Mouse (Mus musculus) skeletal muscle tissue, adult 2 months (tissue): ENCODE measurements around the gene Xylt1.

Experiments used
- DNase-seq: peaks from one replicate; pipeline ENCODE4 v3.0.0-alpha.2; 2012; ENCODE audit warnings: low read depth, low spot score

The Xylt1 gene

GRCm38 (mm10) chr7:117435091-117435490, 54.3 kb downstream of the Xylt1 start:
- DNase-seq, result no peak

GRCm38 (mm10) chr7:117435730-117436441, 55.1 kb downstream of the Xylt1 start:
- no peak for DNase-seq

GRCm38 (mm10) chr7:117436892-117437291, 56.1 kb downstream of the Xylt1 start:
- DNase-seq, result no peak

DNA sequence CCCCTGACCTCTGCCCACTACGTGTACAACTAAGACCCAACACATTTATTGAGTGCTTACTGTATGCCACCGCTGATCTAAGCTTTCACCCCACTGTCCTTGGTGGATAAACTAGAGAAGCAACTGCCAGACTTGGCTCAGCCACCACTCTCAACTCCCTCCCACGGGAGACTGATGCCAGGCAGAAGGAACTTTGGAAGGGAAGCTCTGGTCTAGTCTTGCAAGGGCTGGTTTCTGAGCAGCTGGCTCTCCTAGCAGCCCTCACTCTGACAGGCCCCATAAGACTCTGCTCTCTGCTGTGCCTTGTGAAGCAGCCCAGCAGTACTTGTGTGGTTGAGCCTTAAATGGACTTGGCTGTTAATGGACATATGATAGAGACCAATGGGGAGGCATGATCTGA, 60.2 kb downstream of the Xylt1 start:
- DNase-seq, result peak; percentile 35

DNA sequence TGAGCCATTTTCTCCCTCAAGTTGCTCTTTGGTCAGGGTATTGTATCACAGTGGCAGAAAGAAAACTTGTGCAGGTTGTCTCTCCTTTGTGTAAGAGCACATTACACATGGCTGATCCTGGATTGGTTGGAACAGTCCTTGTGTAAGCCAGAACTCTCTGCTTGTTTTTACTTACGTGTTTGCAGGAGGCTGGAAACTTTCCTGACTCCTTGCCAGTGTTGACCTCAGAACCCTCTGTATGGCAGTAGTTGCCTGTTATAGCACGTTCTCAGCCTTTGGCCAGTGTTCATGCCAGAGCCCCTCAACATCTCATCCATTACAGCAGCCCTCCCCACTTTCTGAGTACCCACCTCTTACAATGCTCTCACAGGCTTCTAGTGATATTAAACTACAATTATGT, 61.9 kb downstream of the Xylt1 start:
- DNase-seq, result no peak

DNA sequence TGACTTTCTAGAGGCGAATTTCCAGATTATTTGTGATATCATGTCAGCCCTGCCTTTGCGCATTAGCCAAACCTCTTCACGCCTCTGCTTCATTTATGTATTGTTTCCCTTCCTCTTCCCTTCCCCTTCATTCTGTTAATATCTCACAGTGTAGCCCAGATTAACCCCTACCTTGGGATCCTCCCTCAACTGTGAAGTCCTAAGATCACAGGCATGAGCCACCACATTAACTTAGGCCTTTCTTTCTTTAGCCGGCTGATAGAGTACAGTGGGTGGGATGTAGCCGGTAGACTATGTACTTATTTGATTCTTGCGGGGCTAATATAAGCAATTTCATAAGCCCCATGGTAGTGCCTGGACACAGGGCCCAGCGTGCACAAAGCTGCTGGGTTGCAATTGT, 62.4 kb downstream of the Xylt1 start:
- DNase-seq, result no peak

GRCm38 (mm10) chr7:117445471-117445870, 64.7 kb downstream of the Xylt1 start:
- no peak for DNase-seq

DNA sequence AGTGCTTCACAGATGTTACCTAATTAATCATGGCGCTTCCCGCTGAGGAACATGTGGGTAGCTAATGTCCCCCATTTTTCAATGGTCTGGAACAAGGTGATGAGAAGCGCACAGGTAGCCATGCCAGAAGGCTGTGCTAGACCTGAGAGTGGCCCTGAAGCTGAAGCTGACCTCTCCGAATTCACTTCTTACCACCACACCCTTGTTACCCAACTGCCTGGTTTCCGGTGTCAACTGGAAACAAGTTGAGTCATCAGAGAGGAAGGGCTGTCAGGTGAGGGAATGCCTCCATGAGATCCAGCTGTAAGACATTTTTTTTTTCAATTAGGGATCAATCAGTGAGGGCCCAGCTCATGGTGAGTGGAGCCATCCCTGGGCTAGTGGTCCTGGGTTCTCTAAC, 68.8 kb downstream of the Xylt1 start:
- no peak for DNase-seq

DNA sequence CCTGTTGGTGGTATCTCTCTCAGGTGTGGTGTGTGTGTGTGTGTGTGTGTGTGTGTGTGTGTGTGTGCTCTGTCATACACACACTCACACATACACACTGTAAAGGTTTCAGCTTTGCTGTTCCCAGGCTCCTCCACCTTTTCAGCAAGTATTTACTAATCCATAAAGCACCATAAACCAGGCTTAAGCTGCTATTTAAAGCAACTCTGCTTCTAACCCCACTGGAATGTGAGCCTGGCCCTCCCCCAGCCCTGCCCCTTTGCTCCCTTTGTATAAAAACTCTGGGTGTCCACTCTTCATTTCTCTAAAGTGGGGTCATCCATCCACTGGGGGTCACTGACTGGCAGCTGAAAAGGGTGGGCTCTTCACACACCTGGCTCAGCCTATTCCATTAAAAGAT, 70.4 kb downstream of the Xylt1 start:
- DNase-seq, result no peak

GRCm38 (mm10) chr7:117452269-117452668, 71.5 kb downstream of the Xylt1 start:
- DNase-seq, result no peak

GRCm38 (mm10) chr7:117454789-117455548, 74.2 kb downstream of the Xylt1 start:
- DNase-seq, result no peak

GRCm38 (mm10) chr7:117462196-117462935, 81.6 kb downstream of the Xylt1 start:
- no peak for DNase-seq

DNA sequence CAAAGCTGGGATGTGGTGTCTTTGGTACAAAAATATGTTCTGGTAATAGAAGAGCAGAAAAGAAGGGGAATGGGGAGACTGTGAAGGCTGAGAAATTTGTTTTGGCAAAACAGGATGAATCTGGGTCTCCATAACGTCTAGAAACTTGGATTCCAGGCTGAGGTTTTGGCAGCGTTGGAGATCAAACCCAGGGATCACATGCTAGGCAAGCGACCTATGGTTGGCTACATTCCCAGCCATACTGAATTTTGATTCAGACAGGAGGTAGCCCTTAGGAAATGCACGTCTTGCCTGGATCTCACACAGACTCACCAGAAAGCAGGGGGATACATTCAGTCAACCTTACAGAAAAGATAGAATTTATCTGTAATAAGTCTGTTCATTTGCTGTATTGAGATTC, 84.2 kb downstream of the Xylt1 start:
- DNase-seq, result no peak

DNA sequence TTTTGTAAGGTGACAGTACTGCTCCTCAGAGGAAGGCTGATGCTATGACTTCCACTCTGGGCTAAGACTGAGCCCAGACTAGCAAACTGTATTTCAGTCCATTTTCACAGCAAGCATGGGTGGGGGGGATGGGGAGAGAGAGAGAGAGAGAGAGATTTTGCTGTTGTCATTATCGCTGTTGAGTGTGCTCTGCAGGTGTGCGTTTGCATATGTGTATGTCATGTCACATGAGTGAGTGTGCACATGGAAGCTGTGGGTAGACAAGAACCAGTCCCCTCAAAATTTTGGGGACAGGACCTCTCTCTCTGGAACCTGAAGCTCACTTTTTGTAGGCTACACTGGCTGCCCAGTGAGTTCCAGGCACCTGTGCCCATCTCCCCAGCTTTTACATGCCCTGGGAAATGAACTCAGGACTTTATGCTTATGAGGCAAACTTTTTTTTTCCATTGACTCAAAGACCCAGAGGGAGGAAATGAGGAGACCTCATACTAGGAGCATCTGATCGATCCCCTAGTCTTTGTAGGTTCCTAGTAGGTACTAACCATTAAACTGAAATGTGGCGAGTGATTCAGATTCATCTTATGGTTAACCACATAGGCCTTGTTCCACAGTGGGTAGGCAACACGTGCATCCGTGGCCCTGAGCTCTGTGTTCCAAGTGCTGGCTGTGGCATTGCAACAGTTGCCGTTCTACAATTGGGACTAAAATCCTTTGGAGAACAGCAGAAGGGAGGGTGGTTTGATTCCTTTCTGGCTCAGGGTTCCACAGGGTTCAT, 85.4 kb downstream of the Xylt1 start:
- no peak for DNase-seq

GRCm38 (mm10) chr7:117470243-117470802, 89.5 kb downstream of the Xylt1 start:
- DNase-seq, result peak; percentile 61

GRCm38 (mm10) chr7:117472055-117472780, 91.4 kb downstream of the Xylt1 start:
- no peak for DNase-seq

GRCm38 (mm10) chr7:117472781-117473743, 92.3 kb downstream of the Xylt1 start:
- DNase-seq, result no peak

DNA sequence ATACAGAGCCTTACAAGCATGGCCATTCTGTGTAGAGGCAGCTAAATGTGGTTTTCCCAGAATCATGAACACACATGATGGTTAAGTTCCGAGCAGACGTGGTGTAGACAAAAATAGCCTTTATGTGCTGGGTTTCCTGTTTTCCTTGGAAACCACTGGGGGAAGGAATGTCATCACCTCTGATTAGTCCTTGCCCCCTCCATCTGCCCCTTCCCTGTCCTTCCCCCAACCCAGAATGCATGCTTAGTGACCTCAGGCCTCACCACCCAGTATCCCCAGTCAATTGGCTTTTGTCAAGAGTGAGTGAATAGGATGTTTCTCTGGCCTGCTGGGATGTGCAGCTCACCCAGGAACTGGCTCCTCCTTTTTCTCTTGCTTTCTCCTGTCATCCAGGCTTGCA, 93.5 kb downstream of the Xylt1 start:
- no peak for DNase-seq

DNA sequence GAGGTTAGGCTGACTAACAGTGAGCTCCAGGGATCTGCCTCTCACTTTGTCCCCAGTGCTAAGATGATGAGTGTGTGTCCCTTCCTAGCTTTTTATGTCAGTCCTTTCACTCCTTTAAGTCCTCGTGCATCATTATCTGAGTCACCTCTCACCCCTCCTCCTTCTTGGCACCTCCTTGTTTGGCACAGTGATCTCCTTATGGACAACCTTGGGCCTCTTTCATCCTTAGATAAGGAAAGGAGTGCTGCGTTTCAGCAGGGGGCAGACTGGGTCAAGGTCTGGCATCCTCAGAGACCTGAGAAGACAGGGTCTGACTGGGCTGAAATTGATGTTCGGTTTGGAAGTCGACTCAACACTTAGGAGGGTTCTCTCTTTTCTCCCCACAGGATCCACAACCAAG, 94.3 kb downstream of the Xylt1 start:
- no peak for DNase-seq

- no peak for DNase-seq
These were observed 98.2 kb downstream of the Xylt1 start for GRCm38 (mm10) chr7:117478937-117479336.
